Mouse (Mus musculus) left cerebral cortex, postnatal 4 days (tissue): ENCODE data around the gene Tectb. TPM values are rescaled to one million over a fixed set of nuclear protein-coding genes. Genes with fewer than 3 reads are reported as not detected.
A peak's percentile ranks its signal among the peaks of the same experiment; 100 is the strongest.
"Not testable (repeated sequence)": the region's sequence is repeated elsewhere in the genome, so short reads cannot be mapped to it uniquely, and the experiment has no call there.

Source experiments
- DNase-seq: peaks from one replicate; pipeline ENCODE4 v3.0.0-alpha.2; 2022
- intact Hi-C: fragments of 180-260 bp; cut with DNase I; formaldehyde crosslinking; loops from one replicate; pipeline ENCODE4 v1.15.1; 2025
- total RNA-seq, 2 experiments: library from RNA; stranded (reverse); gene quantifications; 2 replicates each; pipeline ENCODE4 v1.2.3; 2021

Tectb gene
- total RNA-seq: not detected

DNA sequence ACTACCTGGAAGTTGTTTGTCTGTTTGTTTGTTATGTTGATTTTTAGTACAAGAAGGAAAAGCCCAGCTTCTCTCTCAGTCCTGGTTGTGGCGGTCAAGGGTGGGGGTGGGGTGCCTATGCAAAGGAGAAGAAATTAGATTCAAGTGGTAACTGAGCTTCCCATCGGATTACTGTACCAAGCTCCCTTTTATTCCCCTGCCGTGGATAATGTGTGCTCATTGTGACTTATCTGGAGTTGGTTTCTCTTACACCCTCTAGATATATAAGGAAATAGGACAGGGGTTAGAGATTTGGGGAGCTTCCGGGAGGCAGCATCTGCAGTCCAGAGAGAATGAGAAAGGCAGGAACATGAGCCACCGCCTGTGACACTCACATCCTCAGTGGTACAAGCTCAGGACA, at the start of gene Tectb:
Gene Tectb (plus strand): TSS at position 301 of the 400 bp plus-strand sequence.
- intact Hi-C loops: no loop called here
- DNase-seq: no peak

DNA sequence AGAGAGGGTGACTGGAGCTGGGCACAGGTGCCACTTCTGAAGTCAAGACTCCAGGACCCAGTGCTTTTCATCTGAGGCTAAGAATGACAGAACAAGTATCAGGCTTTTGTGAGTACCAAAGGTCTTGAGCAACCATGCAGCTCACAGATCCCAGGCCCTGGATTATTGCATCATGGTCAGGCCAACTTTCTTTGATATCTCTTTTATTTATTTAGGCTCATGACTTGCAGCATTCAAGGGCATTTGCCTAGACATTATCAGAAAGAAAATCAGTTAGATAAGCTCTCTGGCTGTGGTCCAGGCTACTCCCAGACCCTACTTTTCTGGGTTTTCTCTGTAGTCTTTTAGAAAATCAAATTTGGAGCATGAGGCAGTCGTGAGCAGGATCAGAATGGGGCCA, 48.8 kb upstream of the Tectb start:
- intact Hi-C loops: no loop called here
- DNase-seq: no peak

DNA sequence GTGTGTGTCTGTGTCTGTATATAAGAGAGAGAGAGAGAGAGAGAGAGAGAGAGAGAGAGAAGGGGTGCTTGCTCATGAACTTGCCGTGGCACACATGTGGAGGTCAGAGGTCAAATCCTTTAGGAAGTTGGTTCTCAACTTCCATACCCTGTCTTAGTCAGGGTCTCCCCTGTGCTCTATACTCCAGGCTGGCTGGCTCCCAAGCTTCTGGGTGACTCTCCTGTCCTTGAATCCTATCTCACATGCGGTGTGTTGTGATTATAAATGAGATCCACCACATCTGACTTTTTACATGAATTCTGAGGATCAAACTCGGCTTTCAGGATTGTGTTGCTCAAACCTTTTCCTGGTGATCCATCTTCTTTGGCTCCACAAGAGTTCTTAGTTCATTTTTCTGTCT, 48.1 kb upstream of the Tectb start:
- DNase-seq: no peak
- intact Hi-C loops: no loop called here

DNA sequence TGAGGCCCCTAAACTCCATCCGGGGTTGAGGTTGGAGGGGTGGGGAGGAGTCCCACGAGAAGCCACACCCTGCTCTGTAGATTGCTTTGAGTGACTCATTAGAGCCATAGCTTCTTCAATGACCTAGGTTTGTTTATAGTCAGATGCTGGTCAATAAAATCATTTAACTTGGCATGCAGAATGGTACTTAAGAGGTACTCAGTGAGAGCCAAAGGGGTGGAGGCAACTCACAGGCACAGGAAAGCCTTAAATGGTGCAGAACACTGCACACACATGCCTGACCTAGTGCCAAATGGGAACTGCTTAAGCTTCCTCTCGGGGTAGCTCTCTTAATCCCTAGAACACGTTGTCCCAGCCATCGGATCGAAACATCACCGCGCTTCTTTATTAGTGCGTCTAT, 46.0 kb upstream of the Tectb start:
- intact Hi-C loops: no loop called here
- DNase-seq: no peak

DNA sequence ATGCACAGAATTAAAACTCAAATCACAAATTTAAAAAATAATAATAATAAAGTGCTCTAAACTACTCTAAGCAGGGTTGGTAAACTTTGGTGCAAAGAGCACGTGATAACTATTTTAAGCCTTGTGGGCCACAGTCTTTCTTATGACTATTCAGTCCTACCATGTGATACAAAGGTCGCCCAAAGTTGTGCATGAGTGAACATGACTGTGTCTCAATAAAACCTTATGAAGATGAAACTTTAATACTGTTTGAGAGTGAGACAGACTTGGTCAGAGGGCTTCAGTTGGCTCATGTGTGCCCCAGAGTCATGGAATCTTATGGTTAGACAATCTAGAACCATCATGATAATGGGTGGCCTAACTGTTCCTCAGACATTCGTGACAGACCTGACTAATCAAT, 44.6 kb upstream of the Tectb start:
- intact Hi-C loops: no loop called here
- no peak for DNase-seq

DNA sequence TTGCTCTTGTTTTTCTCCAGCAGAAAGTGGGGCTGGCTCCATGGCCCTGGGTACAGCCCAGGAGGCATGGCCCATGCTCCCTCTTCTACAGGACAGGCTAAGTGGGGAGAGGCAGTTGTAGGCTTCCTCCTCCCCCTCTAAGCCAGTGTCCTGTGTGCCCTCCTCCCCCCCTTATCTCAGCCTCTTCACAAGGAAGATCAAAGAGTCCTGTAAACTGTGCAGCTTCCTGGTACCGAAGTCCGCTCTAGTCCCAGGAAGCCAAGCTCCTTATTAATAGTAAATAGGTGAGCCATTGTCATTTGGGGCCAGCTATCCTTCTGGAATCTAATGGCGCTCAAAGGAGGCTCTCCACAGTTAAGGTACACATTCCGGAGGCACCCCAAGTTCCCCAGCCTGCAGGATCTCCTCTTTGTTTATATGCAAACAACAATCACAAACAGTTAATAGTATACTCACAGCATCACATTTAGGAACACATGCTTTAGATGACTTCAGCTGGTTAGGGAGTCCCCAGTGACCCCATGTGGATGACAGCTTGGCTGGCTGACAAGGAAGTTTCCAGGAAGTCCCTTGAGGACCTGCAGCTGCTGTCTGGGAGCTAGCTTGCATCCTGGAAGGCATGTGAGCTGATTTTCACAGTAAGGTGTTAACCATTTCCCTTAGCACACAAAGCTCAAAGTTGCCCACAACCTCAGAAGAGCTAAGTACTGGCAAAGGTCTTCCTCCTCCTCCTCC, 43.7 kb upstream of the Tectb start:
- intact Hi-C loops: no loop called here
- peak; percentile 21 for DNase-seq

DNA sequence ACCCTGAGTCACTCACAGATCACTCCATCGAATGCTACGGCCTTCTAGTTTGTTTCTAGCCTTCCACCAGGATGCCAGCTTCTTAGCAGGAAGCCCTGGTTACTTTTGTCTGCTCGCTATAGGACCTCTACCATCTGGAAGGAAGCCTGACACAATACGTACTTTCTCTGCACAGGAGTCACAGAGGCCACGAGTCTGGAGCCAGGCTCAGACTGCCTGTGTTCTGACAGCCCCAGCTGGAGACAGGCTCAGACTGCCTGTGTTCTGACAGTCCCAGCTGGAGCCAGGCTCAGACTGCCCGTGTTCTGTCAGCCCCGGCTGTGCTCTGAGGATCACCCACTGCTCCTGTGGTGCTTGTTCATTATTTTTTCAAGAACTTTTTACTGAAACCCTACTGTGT, 42.6 kb upstream of the Tectb start:
- DNase-seq: peak; percentile 29
- intact Hi-C loops: no loop called here

DNA sequence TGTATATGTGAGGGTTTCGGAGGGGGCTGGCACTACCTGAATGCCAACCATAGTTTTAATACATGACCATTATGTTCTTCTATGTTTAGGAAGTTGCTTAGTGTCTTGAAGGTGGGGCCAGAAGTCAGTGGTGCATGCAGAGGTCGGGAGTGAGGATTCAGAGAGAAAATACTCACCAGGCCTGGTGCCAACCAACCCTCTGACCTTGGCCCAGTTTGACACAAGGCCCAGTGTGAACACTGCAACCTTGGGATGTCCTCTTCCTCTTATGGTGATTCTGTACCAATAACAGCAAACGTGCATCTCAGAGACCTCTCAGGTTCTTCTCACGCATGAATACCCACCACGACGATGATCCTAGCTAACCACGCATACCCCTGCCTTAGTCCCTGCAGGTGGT, 42.0 kb upstream of the Tectb start:
- no peak for DNase-seq
- intact Hi-C loops: no loop called here

DNA sequence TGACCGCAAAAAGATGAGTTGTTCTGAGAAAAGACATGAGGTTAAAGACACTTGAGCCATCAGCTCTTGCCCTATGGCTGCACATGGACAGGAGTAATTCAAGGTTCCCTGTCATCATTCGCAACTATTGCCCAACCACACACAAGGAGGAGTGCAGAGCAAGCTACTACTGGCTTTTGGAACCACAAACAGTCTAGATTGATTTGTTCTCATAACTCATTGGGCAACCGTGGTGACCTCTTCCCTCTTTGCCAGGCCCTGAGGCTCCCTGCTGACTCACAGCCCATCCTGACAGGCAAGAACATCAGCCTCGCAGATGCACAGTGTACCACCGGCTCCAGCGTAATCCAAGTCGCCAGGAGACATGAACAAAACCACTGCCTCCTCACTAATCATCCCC, 41.2 kb upstream of the Tectb start:
- intact Hi-C loops: no loop called here
- DNase-seq: no peak

DNA sequence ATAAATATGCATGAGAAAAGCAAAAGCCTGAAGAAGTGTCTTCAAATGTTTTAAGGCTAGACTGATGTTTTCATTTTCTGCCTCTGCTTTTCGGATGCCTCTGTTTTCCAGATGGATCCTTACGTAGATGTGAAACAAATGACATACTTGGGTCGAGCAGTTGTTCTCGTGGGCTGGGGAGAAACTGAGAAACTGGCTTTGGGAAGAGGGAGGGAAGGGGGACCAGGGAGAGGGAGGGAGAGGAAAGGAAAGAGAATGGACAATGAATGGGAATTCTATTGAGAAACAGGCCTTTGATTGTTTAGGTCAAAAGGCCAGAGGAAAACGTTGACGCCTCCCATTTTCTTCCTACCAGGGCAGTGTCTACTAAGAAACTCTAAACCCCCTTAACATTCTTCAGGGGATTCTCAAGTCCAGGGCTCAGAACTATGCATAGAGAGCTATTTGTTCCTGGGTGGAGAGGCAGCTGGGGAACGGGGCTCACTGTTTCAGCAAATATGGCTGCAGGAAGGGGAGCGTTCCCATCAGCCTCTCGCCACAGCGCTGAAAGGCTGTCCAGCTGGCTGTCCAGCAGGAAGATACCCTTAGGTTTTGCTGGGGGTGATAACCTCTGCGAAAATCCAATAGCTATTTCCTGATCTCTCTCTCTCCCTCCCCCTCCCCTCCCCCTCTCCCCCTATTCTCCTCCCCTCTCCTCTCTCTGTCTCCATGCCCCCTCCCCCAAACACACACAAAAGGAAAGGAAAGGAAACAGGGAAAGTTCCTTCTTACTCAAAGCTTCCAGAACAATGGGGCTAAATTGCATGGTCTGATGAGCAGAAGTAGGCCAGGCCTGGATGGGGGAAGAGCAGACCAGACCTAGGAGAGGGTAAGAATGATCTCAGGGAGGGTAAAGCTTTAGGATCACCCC, 36.9 kb upstream of the Tectb start:
- DNase-seq: no peak
- intact Hi-C loops: no loop called here

DNA sequence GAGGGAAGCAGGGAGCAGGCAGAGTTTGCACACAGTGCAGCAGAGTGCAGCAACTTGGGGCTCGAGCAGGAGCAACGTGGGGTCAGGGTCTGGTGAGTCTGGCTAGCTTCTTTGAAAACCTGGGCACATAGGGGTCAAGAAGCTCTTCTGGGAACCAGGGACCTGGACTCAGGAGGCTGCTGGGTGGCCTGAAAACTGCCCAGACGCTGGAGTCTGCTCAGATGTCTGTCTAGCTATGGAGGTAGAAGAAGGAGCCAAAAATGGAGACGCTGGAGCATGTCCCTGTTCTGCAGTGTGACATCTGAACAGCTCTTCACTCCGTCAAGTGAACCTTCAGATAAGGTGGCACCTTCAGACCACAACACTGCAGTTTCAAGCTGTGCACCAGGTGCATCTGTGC, 35.8 kb upstream of the Tectb start:
- intact Hi-C loops: no loop called here
- DNase-seq: no peak

DNA sequence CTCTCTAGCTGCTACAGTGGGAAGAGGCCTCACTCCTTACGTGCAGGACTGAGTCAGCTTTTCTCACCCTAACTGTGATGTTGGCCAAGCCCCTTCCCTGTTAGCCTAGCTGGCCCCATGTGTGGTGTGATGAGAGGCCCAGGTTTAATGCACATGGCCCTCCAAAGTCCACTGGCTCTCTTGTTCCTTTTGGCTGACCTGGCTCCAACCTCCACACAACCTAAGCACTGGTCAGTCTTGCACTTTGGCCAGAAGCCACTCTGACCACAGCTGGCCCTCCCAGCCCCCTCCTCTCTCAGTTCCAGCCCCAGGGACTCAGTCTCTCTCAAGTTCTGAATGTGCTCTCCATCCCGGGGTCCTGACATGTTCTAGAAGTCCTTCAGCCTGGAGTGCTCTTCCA, 35.4 kb upstream of the Tectb start:
- DNase-seq: no peak
- intact Hi-C loops: no loop called here

DNA sequence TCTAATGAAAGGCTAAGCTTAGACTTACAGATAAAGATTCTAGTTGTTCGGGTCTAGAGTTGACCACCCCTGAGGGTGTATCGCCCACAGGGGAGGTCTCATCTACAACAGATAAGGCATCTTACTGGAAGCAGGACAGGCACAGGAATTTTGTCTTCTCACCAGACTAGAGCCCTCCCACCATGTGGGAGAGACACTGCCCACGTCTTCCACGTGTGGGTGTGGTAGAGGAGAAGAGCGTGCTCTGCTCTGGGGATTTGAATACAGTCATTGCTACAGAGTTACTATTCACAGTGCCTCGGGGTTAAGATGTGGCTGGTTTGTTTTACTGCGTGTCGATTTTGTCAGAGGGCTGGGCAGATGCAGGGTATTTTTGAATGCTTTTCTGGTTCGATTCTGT, 33.0 kb upstream of the Tectb start:
- DNase-seq: no peak
- intact Hi-C loops: no loop called here

DNA sequence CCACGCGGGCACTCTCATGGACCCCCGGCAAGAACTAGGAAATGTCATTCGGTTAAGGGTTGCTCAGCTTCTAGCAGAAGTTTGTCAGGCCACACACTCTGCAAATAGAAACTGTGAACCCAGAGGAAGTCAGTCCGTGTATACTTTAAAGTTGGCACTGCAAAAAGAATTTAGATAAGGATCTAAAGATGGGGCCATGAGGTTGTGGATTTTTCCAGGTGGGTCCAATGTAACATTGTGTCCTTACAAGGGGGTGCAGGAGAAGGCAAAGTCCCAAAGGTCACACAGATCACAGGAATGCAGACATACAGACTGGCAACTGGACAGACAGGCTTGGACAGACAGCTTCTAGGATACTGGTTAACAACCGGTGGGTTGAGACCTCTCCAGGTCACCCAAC, 32.4 kb upstream of the Tectb start:
- intact Hi-C loops: no loop called here
- DNase-seq: no peak

DNA sequence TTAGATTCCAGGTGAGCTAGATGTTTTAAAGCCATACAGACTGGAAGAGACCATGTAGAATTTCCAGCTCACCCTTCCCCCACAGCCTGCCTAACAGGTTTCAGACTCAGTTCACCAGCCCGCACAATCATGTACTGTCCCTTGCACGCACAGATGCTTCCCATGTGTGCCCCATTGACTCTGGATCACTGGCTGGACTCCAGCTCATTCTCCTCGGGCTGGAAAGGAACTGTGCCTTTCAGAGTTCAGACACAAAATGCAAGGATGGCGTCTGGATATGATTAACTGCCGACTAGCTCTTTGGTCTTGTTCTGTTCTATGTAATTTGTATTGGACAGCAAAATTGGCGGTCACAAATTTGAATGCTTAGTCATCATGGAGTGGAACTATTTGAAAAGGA, 30.9 kb upstream of the Tectb start:
- intact Hi-C loops: no loop called here

DNA sequence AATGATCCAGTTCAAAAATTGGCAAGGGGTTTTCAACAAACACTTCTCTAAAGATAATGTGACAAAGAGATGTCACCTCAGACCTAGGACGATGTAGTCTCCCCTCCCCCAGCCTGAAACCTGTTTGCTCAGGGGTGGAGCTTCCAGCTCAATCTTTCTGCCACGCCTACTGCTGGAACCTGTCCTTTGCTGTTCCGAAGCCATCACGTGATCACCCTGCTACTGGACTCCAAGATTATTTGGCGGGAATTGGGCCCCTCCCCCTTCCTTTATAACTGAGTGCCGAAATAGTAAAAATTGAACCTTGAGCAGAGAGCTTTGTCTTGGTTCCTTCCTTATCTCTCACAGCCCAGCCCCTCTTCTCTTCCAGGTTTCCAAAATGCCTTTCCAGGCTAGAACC, 28.3 kb upstream of the Tectb start:
- DNase-seq, intact Hi-C loops: not testable (repeated sequence)

More for the DNA sequence above, 30.9 kb upstream of the Tectb start:
- DNase-seq: no peak

DNA sequence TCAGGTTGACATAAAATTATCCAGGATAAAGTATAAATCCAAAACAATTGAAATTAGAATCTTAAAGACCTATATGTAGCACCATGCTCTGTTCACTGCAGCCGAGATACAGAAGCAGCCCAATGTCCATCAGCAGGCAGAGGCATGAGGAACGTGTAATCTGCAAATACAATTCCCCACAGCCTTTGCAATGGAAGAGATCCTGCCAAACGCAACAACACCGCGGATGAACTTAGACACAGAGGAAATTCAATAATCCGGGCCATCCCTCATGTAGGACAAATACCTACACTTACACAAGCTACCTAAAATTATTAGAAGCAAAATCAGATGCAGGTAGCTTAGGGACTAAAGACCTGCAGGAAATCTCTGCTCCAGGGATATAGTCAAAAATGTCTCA, 27.6 kb upstream of the Tectb start:
- no peak for DNase-seq
- intact Hi-C loops: no loop called here

DNA sequence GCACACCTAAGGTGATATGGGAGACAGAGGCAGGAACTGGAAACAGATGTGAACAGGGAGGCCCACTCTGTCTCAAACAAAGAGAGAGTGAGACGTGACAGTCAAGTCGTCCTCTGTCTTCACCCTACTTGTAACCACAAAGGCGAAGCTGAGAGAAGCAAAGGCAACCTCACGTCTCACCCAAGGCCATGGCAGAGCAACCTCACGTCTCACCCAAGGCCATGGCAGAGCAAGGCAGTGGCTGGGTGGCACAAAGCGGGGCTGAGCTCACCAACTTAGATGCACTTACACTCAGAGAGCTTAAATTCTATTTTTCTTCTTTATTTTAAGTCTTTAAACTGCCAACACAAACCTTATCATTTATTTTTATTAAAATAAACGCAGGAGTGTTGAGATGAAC, 23.5 kb upstream of the Tectb start:
- intact Hi-C loops: no loop called here
- DNase-seq: no peak

DNA sequence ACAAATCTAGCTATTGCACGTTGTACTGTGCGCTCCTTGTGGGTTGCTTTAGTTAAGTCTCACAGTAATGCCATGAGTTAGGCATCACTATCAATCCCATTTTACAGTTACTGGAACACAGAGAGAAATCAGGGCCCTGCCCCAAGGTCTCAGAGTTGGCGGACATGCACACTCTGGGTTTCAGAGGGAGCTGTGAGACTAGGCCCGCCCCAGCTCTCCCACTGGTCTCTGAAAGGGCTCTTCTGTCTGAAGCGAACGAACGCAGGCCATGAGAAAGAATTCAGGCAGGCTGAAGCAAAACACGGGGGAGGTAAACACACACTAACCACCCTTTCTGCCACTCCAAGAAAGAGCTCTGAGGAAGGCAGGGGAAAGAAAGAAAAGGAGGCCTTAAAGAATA, 21.9 kb upstream of the Tectb start:
- intact Hi-C loops: no loop called here
- DNase-seq: no peak

DNA sequence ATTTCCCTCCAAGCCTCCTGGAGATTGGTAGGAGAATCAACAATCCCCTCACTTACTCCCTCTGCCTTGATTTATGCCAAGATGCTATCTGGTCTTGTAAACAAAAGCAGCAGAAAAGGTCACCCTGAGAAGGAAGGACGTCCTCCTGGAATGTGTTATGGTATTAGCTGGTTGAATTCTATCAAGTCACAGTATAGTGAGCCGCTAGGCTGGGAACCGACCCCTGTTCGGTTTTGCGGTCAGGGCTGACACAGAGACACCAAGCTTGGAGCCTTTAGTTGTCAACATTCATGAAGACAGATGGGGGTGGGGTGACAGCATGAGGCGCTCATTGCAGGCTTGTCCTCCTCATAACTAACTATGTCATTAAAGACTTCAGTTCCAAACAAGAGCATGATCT, 20.7 kb upstream of the Tectb start:
- DNase-seq: no peak
- intact Hi-C loops: no loop called here

DNA sequence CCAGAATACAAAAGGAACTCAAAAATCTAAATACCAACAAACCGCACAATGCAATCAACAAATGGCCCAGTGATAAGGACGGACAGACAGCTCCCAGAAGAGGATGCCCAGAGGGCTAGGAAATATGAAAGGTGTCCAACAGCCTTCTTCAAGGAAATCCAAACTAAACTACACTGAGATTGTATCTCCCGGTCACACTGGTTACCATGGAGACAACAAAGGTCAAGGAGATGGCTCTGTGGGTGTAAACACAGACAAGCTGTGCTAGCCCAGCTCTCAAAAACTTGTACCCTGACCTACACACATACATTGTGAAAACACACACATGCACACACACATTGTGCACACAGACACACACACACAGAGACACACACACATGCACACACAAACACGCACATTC, 18.3 kb upstream of the Tectb start:
- no peak for DNase-seq
- intact Hi-C loops: no loop called here

DNA sequence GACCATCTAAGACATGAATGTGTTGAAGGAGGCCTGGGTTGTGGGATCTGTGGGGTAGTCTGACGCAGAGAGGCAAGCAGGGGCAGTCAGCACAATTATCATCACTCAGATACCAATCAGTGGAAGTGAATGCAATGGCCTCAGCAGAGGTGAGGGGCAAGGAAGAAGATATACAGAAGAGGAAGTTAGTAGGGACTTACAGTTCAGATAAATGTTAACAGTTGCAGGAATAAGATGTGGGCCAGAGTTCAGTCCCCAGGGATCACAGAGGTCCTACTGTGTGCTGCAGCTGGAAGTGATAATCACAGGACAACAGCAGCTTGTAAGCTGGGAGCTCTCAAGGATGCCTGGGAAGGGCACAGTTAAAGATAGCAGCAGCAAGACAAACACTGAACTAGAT, 16.4 kb upstream of the Tectb start:
- DNase-seq: no peak
- intact Hi-C loops: no loop called here
